Mouse (Mus musculus) colon, adult 2 months (tissue): ENCODE data around the gene Brd9. TPM values are rescaled to one million over a fixed set of nuclear protein-coding genes. Genes with fewer than 3 reads are reported as not detected.

ENCODE experiments used
- polyA plus RNA-seq: library from polyadenylated mRNA; depleted of rRNA; stranded (reverse); fragments of >200 nt; gene quantifications from 2 replicates; pipeline ENCODE4 v1.2.3, GENCODE M21; 2012; rRNA removed

The Brd9 gene
- 19.6 and 20.2 TPM in 2 replicates for polyA plus RNA-seq

GRCm38 (mm10) chr13:73937321-73938176, at the start of gene Brd9, which contains the start of gene Trip13:
TSS of gene Brd9 (plus strand) at chr13:73937811.
TSS of gene Trip13 (minus strand) at chr13:73937784.

GRCm38 (mm10) chr13:73963551-73963950, 25.9 kb downstream of the Brd9 start, which contains the start of gene Zdhhc11:
TSS of gene Zdhhc11 (plus strand) at chr13:73963851.

GRCm38 (mm10) chr13:74008948-74009718, 71.5 kb downstream of the Brd9 start, which contains the start of gene Tppp:
TSS of gene Tppp (plus strand) at chr13:74009407.

Other genes with a start within 250 kb of the Brd9 start
- gene Slc6a19, start 232.9 kb upstream of the Brd9 start, polyA plus RNA-seq, result 1.5 and 1.9 TPM in 2 replicates
- gene Slc12a7, start 204.7 kb upstream of the Brd9 start, polyA plus RNA-seq, result 95.5 and 121 TPM in 2 replicates
- 14.3 and 17.2 TPM in 2 replicates for gene Nkd2, start 90.2 kb upstream of the Brd9 start, polyA plus RNA-seq
- 0.49 and 1.2 TPM in 2 replicates for gene Trip13, start within 50 bp of the Brd9 start, polyA plus RNA-seq
- not detected in 2 replicates for gene Zdhhc11, start 26.0 kb downstream of the Brd9 start, polyA plus RNA-seq
- gene Tppp, start 71.6 kb downstream of the Brd9 start, polyA plus RNA-seq, result 36.5 and 39.8 TPM in 2 replicates
- 2.0 and 2.5 TPM in 2 replicates for gene Cep72, start 124.5 kb downstream of the Brd9 start, polyA plus RNA-seq
- 117 and 152 TPM in 2 replicates for gene Slc9a3, start 183.6 kb downstream of the Brd9 start, polyA plus RNA-seq